Mouse (Mus musculus): ENCODE results near the gene Aff1. TPM values are rescaled to one million over a fixed set of nuclear protein-coding genes. Genes with fewer than 3 reads are reported as not detected.

Gene Aff1
- total RNA-seq (2014; rRNA removed; ENCODE audit: low replicate concordance) (14.0 and 29.0 TPM in 2 replicates), polyA plus RNA-seq (2015; fragmentation: Nextera tagmentation; extraction: Ambion mirVana) (5.4 and 6.5 TPM in 2 replicates)

GRCm38 (mm10) chr5:103691624-103692530 lies at the start of gene Aff1:
Gene Aff1 (plus strand): TSS chr5:103692374.
- H3K27ac ChIP-seq (ENCODE audit: low read depth), result peak within 1 kb of the TSS; percentile 54
- H3K27me3 ChIP-seq (ENCODE audit: control insufficient read depth, insufficient read depth, low read length), result 0 out of 2 replicates have a peak, but pooled peaks cover 11% of the 10 kb centered on the region

DNA sequence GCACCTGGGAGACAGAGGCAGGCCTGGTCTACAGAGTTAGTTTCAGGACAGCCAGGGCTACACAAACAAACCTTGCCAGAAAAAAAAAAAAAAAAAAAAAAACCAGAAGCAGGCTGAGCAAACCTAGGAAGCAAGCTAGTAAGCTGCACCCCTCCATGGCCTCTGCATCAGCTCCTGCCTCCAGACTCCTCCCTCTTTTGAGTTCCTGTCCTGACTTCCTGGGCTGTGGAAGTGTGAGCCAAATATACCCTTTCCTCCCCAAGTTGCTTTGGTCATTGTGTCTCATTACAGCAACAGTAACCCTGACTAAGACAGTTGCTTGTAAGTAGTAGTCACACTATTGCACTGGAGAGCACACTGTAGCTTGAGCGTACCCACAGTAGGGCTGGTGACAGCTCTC lies 48.0 kb upstream of the Aff1 start:
- no peak overlapping the region for H3K27ac ChIP-seq (ENCODE audit: low read depth)
- no peak overlapping the region for H3K4me2 ChIP-seq (ENCODE audit: low read depth, low read length)
- no peaks in the 10 kb centered on the region for H3K9me3 ChIP-seq (replicated peaks; ENCODE audit: control insufficient read depth, low read length)
- no peaks in the 10 kb centered on the region for H3K27me3 ChIP-seq (ENCODE audit: control insufficient read depth, insufficient read depth, low read length)
- no peak overlapping the region for H3K4me3 ChIP-seq (ENCODE audit: low read depth, low read length)
- H3K9ac ChIP-seq (replicated peaks; ENCODE audit: low read depth, low read length), result no peak overlapping the region
- WGBS, result 94% methylated on average over 1 of the region's 1 CpGs
- H3K4me1 ChIP-seq (ENCODE audit: control insufficient read depth, insufficient read depth), result no peaks in the 10 kb centered on the region
- DNase-seq (ENCODE audit: low spot score), result no peak
- ATAC-seq (ENCODE audit: insufficient read depth, low read depth), result 0 out of 2 replicates have a peak, but pooled peaks have one; percentile 41
- no peaks in the 10 kb centered on the region for H3K36me3 ChIP-seq (replicated peaks; ENCODE audit: control insufficient read depth, insufficient read depth, low read length)
- TF ChIP-seq EP300 (IDR thresholded peaks at IDR 0.05; ENCODE audit: low read depth) (no peak), CTCF (IDR thresholded peaks at IDR 0.05; ENCODE audit: low read depth) (no peak)

More at GRCm38 (mm10) chr5:103691624-103692530, at the start of gene Aff1:
- H3K4me2 ChIP-seq (ENCODE audit: low read depth, low read length), result peak within 1 kb of the TSS; percentile 76
- H3K9ac ChIP-seq (replicated peaks; ENCODE audit: low read depth, low read length), result peak within 1 kb of the TSS; percentile 39
- TF ChIP-seq EP300 (IDR thresholded peaks at IDR 0.05; ENCODE audit: low read depth), result no peak
- TF ChIP-seq CTCF (IDR thresholded peaks at IDR 0.05; ENCODE audit: low read depth), result no peak
- DNase-seq (ENCODE audit: low spot score), result peak; percentile 75
- peaks cover 5% of the 10 kb centered on the region; the same call in 1 of the 2 replicates for H3K4me1 ChIP-seq (ENCODE audit: control insufficient read depth, insufficient read depth)
- no peaks in the 10 kb centered on the region for H3K9me3 ChIP-seq (replicated peaks; ENCODE audit: control insufficient read depth, low read length)
- no peaks in the 10 kb centered on the region for H3K36me3 ChIP-seq (replicated peaks; ENCODE audit: control insufficient read depth, insufficient read depth, low read length)
- ATAC-seq (ENCODE audit: insufficient read depth, low read depth), result peak; percentile 95
- WGBS, result 3% methylated on average over 50 of the region's 50 CpGs
- H3K4me3 ChIP-seq (ENCODE audit: low read depth, low read length), result peak within 1 kb of the TSS; percentile 62

DNA sequence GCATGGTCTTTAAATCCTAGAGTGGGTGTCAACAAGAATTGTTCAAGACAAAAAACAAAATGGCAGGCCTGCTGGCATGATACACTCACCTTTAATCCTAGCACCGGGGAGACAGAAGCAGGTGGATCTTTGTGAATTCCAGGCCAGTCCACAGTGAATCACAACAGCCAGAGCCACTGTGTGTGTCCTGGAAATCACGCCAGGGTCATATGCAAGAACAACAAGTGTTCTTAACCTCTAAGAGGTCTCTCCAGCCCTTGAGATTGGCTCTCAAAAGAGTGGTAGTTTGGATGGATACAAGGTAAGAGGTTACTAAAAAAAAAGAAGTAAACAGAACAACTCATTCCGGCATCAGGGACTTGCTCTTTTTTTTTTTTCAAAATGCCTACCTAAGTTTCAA lies 44.9 kb upstream of the Aff1 start:
- DNase-seq (ENCODE audit: low spot score) (no peak), ATAC-seq (ENCODE audit: insufficient read depth, low read depth) (no peak)
- Histone ChIP-seq H3K9ac (replicated peaks; ENCODE audit: low read depth, low read length) (no peak overlapping the region), H3K9me3 (replicated peaks; ENCODE audit: control insufficient read depth, low read length) (0 out of 2 replicates have a peak, but pooled peaks cover 3% of the 10 kb centered on the region), H3K4me2 (ENCODE audit: low read depth, low read length) (no peak overlapping the region), H3K4me1 (ENCODE audit: control insufficient read depth, insufficient read depth) (no peaks in the 10 kb centered on the region), H3K4me3 (ENCODE audit: low read depth, low read length) (no peak overlapping the region), H3K27ac (ENCODE audit: low read depth) (no peak overlapping the region), H3K27me3 (ENCODE audit: control insufficient read depth, insufficient read depth, low read length) (no peaks in the 10 kb centered on the region), H3K36me3 (replicated peaks; ENCODE audit: control insufficient read depth, insufficient read depth, low read length) (no peaks in the 10 kb centered on the region)
- TF ChIP-seq CTCF (IDR thresholded peaks at IDR 0.05; ENCODE audit: low read depth) (no peak), EP300 (IDR thresholded peaks at IDR 0.05; ENCODE audit: low read depth) (no peak)
- 85% methylated on average over 3 of the region's 3 CpGs for WGBS

- WGBS, result 39% methylated on average over 6 of the region's 6 CpGs
- no peaks in the 10 kb centered on the region for H3K4me1 ChIP-seq (ENCODE audit: control insufficient read depth, insufficient read depth)
- no peak for DNase-seq (ENCODE audit: low spot score)
- no peak overlapping the region for H3K27ac ChIP-seq (ENCODE audit: low read depth)
- H3K27me3 ChIP-seq (ENCODE audit: control insufficient read depth, insufficient read depth, low read length), result no peaks in the 10 kb centered on the region
- peak; percentile 76 for TF ChIP-seq CTCF (IDR thresholded peaks at IDR 0.05; ENCODE audit: low read depth)
- no peak for TF ChIP-seq EP300 (IDR thresholded peaks at IDR 0.05; ENCODE audit: low read depth)
- H3K9me3 ChIP-seq (replicated peaks; ENCODE audit: control insufficient read depth, low read length), result 0 out of 2 replicates have a peak, but pooled peaks cover 3% of the 10 kb centered on the region
- ATAC-seq (ENCODE audit: insufficient read depth, low read depth), result no peak
- H3K4me2 ChIP-seq (ENCODE audit: low read depth, low read length), result no peak overlapping the region
- no peaks in the 10 kb centered on the region for H3K36me3 ChIP-seq (replicated peaks; ENCODE audit: control insufficient read depth, insufficient read depth, low read length)
- no peak overlapping the region for H3K4me3 ChIP-seq (ENCODE audit: low read depth, low read length)
- H3K9ac ChIP-seq (replicated peaks; ENCODE audit: low read depth, low read length), result no peak overlapping the region
Measured at GRCm38 (mm10) chr5:103654225-103654624, 37.9 kb upstream of the Aff1 start.

- H3K4me2 ChIP-seq (ENCODE audit: low read depth, low read length), result peak overlapping the region; percentile 86; the same call in 1 of the 2 replicates
- H3K9ac ChIP-seq (replicated peaks; ENCODE audit: low read depth, low read length), result no peak overlapping the region
- DNase-seq (ENCODE audit: low spot score) (no peak), ATAC-seq (ENCODE audit: insufficient read depth, low read depth) (no peak)
- TF ChIP-seq CTCF (IDR thresholded peaks at IDR 0.05; ENCODE audit: low read depth) (no peak), EP300 (IDR thresholded peaks at IDR 0.05; ENCODE audit: low read depth) (no peak)
- no peaks in the 10 kb centered on the region for H3K27me3 ChIP-seq (ENCODE audit: control insufficient read depth, insufficient read depth, low read length)
- no peak overlapping the region for H3K4me3 ChIP-seq (ENCODE audit: low read depth, low read length)
- H3K9me3 ChIP-seq (replicated peaks; ENCODE audit: control insufficient read depth, low read length), result 0 out of 2 replicates have a peak, but pooled peaks cover 3% of the 10 kb centered on the region
- no peaks in the 10 kb centered on the region for H3K4me1 ChIP-seq (ENCODE audit: control insufficient read depth, insufficient read depth)
- no peak overlapping the region for H3K27ac ChIP-seq (ENCODE audit: low read depth)
- WGBS, result 76% methylated on average over 4 of the region's 4 CpGs
- no peaks in the 10 kb centered on the region for H3K36me3 ChIP-seq (replicated peaks; ENCODE audit: control insufficient read depth, insufficient read depth, low read length)
Measured at GRCm38 (mm10) chr5:103654780-103655179, 37.4 kb upstream of the Aff1 start.
